Mouse (Mus musculus): ENCODE results near the gene Olfr876.

GRCm38 (mm10) chr9:37829881-37830280, 27.1 kb downstream of the Olfr876 start:
- TF ChIP-seq CTCF (conservative IDR thresholded peaks at IDR 0.05; ENCODE audit: insufficient read depth, insufficient read length, low read depth, low read length) (no peak), POLR2A (IDR thresholded peaks at IDR 0.05; ENCODE audit: low read depth, low read length) (no peak)
